Mouse (Mus musculus) embryonic fibroblast, embryonic 13.5 days (primary cell): ENCODE results near the gene Tbx6. TPM values are rescaled to one million over a fixed set of nuclear protein-coding genes. Genes with fewer than 3 reads are reported as not detected.
A peak's percentile ranks its signal among the peaks of the same experiment; 100 is the strongest.

ENCODE experiments used
- H3K27ac ChIP-seq: 2 replicates; pipeline ENCODE4 v1.5.1; 2012; ENCODE audit warnings: low read length, control low read depth, inconsistent platforms; ENCODE audit not compliant: insufficient read depth
- H3K4me1 ChIP-seq: 2 replicates; pipeline ENCODE4 v1.6.1; 2011; ENCODE audit warnings: low read length; ENCODE audit not compliant: control insufficient read depth, insufficient read depth
- H3K4me3 ChIP-seq: 2 replicates; pipeline ENCODE4 v1.5.1; 2011; ENCODE audit warnings: mild to moderate bottlenecking, control low read depth, low read length; ENCODE audit not compliant: insufficient read depth
- CTCF ChIP-seq: IDR thresholded peaks from 2 replicates; pipeline ENCODE4 v1.5.1; 2011; ENCODE audit warnings: mild to moderate bottlenecking, control low read depth, low read length, moderate library complexity, borderline replicate concordance; ENCODE audit not compliant: insufficient read depth
- POLR2A ChIP-seq: IDR thresholded peaks from 2 replicates; pipeline ENCODE4 v1.6.1; 2011; ENCODE audit warnings: low read depth, mild to moderate bottlenecking, control low read depth, low read length, moderate library complexity
- polyA plus RNA-seq: library from polyadenylated mRNA; stranded (reverse); fragments of >200 nt; gene quantifications from 2 replicates; pipeline ENCODE4 v1.2.4, GENCODE M21; 2011; ENCODE audit warnings: low read depth; ENCODE audit not compliant: missing spikeins, insufficient read length

Gene Tbx6
- polyA plus RNA-seq, 1 experiment = 0.49 TPM

- TF ChIP-seq POLR2A (no peak), CTCF (no peak)
These were observed 15.7 kb upstream of the Tbx6 start for GRCm38 (mm10) chr7:126765540-126765939.

GRCm38 (mm10) chr7:126766201-126766600 is 15.1 kb upstream of the Tbx6 start, which contains the start of gene Gdpd3:
TSS of gene Gdpd3 (plus strand) at chr7:126766334.
- peaks cover 1% of the 10 kb centered on the region; the same call in 1 of the 2 replicates for H3K4me1 ChIP-seq
- TF ChIP-seq POLR2A (no peak), CTCF (no peak)
- no peak within 1 kb of the TSS for H3K27ac ChIP-seq
- no peak within 1 kb of the TSS for H3K4me3 ChIP-seq

More at GRCm38 (mm10) chr7:126765540-126765939, 15.7 kb upstream of the Tbx6 start:
- H3K4me1 ChIP-seq = peaks cover 3% of the 10 kb centered on the region; the same call in 1 of the 2 replicates
- no peak overlapping the region for H3K27ac ChIP-seq
- H3K4me3 ChIP-seq = no peak overlapping the region

- Histone ChIP-seq H3K4me3 (no peak overlapping the region), H3K27ac (no peak overlapping the region), H3K4me1 (no peaks in the 10 kb centered on the region)
- TF ChIP-seq CTCF (no peak), POLR2A (no peak)
These were observed 14.3 kb upstream of the Tbx6 start for GRCm38 (mm10) chr7:126767001-126767400.

GRCm38 (mm10) chr7:126770784-126771183 is 10.5 kb upstream of the Tbx6 start:
- H3K4me1 ChIP-seq = peaks cover under 1% of the 10 kb centered on the region; the same call in 1 of the 2 replicates
- H3K27ac ChIP-seq = no peak overlapping the region
- H3K4me3 ChIP-seq = no peak overlapping the region
- TF ChIP-seq POLR2A = no peak
- no peak for TF ChIP-seq CTCF

- TF ChIP-seq POLR2A (no peak), CTCF (no peak)
- H3K4me3 ChIP-seq = no peak overlapping the region
- peaks cover 6% of the 10 kb centered on the region; the same call in 1 of the 2 replicates for H3K4me1 ChIP-seq
- no peak overlapping the region for H3K27ac ChIP-seq
These were observed 7.9 kb upstream of the Tbx6 start for GRCm38 (mm10) chr7:126773351-126773750.

- no peak for TF ChIP-seq CTCF
- no peak for TF ChIP-seq POLR2A
- H3K27ac ChIP-seq = no peak overlapping the region
- peaks cover 6% of the 10 kb centered on the region; the same call in 1 of the 2 replicates for H3K4me1 ChIP-seq
- no peak overlapping the region for H3K4me3 ChIP-seq
These were observed 6.8 kb upstream of the Tbx6 start for GRCm38 (mm10) chr7:126774463-126774862.

- no peak overlapping the region for H3K27ac ChIP-seq
- H3K4me3 ChIP-seq = no peak overlapping the region
- peaks cover 6% of the 10 kb centered on the region; the same call in 1 of the 2 replicates for H3K4me1 ChIP-seq
- TF ChIP-seq POLR2A (no peak), CTCF (no peak)
These were observed 5.9 kb upstream of the Tbx6 start for GRCm38 (mm10) chr7:126775185-126775977.

- 0 out of 2 replicates have a peak overlapping the region, but pooled peaks have one; percentile 62 for H3K27ac ChIP-seq
- no peak for TF ChIP-seq POLR2A
- no peak for TF ChIP-seq CTCF
- H3K4me3 ChIP-seq = no peak overlapping the region
- H3K4me1 ChIP-seq = peaks cover 6% of the 10 kb centered on the region; the same call in 1 of the 2 replicates
These were observed 5.4 kb upstream of the Tbx6 start for GRCm38 (mm10) chr7:126775978-126776234.

- H3K4me3 ChIP-seq = peak within 1 kb of the TSS; percentile 41
- no peak for TF ChIP-seq CTCF
- peak; percentile 79 for TF ChIP-seq POLR2A
- peak within 1 kb of the TSS; percentile 62 for H3K27ac ChIP-seq
- peaks cover 6% of the 10 kb centered on the region; the same call in 1 of the 2 replicates for H3K4me1 ChIP-seq
These were observed 4.7 kb upstream of the Tbx6 start, which contains the start of gene Ypel3 for GRCm38 (mm10) chr7:126776598-126777057. TSS of gene Ypel3 (plus strand) at chr7:126776955.

- Histone ChIP-seq H3K4me1 (peaks cover 6% of the 10 kb centered on the region; the same call in 1 of the 2 replicates), H3K27ac (no peak overlapping the region), H3K4me3 (peak overlapping the region; percentile 41)
- TF ChIP-seq CTCF = no peak
- no peak for TF ChIP-seq POLR2A
These were observed 3.8 kb upstream of the Tbx6 start for GRCm38 (mm10) chr7:126777476-126777875.
